Comparison of ENCODE assay signal across 24 mouse cellular contexts in genomic region chr8:121251089-121251488, GRCm38 (mm10).
DNase-seq lines count a peak whose midpoint lies in the region; ATAC-seq lines count a peak whose summit lies in the region.
"Had no signal": no experiment of that assay in that cellular context is flagged by ENCODE, and none has a peak within 500 bp of the region (broad histone marks: within the 10 kb centered on the region; RNA-seq: fewer than 3 reads in every experiment).

No protein-coding gene starts in this region.

- H3K4me2 ChIP-seq in kidney, embryonic 15.5 days, result peak overlapping the region; percentile 8; the same call in 1 of the 2 replicates
- 0 out of 2 replicates have a peak overlapping the region, but pooled peaks have one; percentile 18 for H3K4me2 ChIP-seq in embryonic facial prominence, embryonic 12.5 days (replicated peaks)
- H3K4me2 ChIP-seq in limb, embryonic 13.5 days (replicated peaks), result peak overlapping the region; percentile 17; the same call in 1 of the 2 replicates
- no peak overlapping the region for H3K4me2 ChIP-seq in forebrain, embryonic 12.5 days
- H3K4me2 ChIP-seq: intestine, embryonic 15.5 days; lung, embryonic 14.5 days had no signal

- no peak for DNase-seq in kidney, adult 8-10 months
- DNase-seq in embryo, embryonic 10.5 days (ENCODE audit: low spot score), result peak; percentile 67
- no peak for DNase-seq in spleen, postnatal 14 days (ENCODE audit: low spot score in 2 of 2)
- no peak for DNase-seq in frontal cortex, adult 2 months (ENCODE audit: extremely low spot score in 1 of 2, low spot score in 1 of 2)
- DNase-seq: adrenal gland, postnatal 36 days; cerebellum, adult 9-10 months; forebrain, postnatal 0 days; kidney, postnatal 10 days; left cerebral cortex, postnatal 4 days; lung, embryonic 14.5 days; lung, postnatal 4 days; right cerebral cortex, postnatal 14 days had no signal

- 11% methylated on average over 11 of the region's 11 CpGs for WGBS in kidney, embryonic 15.5 days
- WGBS in embryonic facial prominence, embryonic 12.5 days, result 19% methylated on average over 11 of the region's 11 CpGs
- WGBS in limb, embryonic 13.5 days, result 4% methylated on average over 11 of the region's 11 CpGs
- 59% methylated on average over 11 of the region's 11 CpGs for WGBS in forebrain, embryonic 12.5 days

- peaks cover 56% of the 10 kb centered on the region for H3K27me3 ChIP-seq in kidney, embryonic 15.5 days
- peaks cover 43% of the 10 kb centered on the region; the same call in 1 of the 2 replicates for H3K27me3 ChIP-seq in embryonic facial prominence, embryonic 12.5 days
- peaks cover 86% of the 10 kb centered on the region for H3K27me3 ChIP-seq in limb, embryonic 13.5 days
- H3K27me3 ChIP-seq in forebrain, embryonic 12.5 days, result peaks cover 32% of the 10 kb centered on the region; the same call in 1 of the 2 replicates
- H3K27me3 ChIP-seq: Patski had no signal

- H3K9ac ChIP-seq in kidney, embryonic 15.5 days, result no peak overlapping the region
- H3K9ac ChIP-seq in embryonic facial prominence, embryonic 12.5 days, result no peak overlapping the region
- H3K9ac ChIP-seq in limb, embryonic 13.5 days, result no peak overlapping the region
- H3K9ac ChIP-seq in forebrain, embryonic 12.5 days, result no peak overlapping the region
- H3K9ac ChIP-seq: forebrain, postnatal 0 days; intestine, embryonic 15.5 days; liver, embryonic 14.5 days; lung, embryonic 14.5 days had no signal

- peaks cover 49% of the 10 kb centered on the region for H3K4me1 ChIP-seq in kidney, embryonic 15.5 days
- peaks cover 26% of the 10 kb centered on the region for H3K4me1 ChIP-seq in embryonic facial prominence, embryonic 12.5 days
- H3K4me1 ChIP-seq in limb, embryonic 13.5 days, result peaks cover 17% of the 10 kb centered on the region
- peaks cover 11% of the 10 kb centered on the region; the same call in 1 of the 2 replicates for H3K4me1 ChIP-seq in forebrain, embryonic 12.5 days
- H3K4me1 ChIP-seq: intestine, embryonic 15.5 days had no signal

- no peaks in the 10 kb centered on the region for H3K9me3 ChIP-seq in kidney, embryonic 15.5 days (replicated peaks)
- no peaks in the 10 kb centered on the region for H3K9me3 ChIP-seq in embryonic facial prominence, embryonic 12.5 days
- H3K9me3 ChIP-seq in limb, embryonic 13.5 days, result no peaks in the 10 kb centered on the region
- no peaks in the 10 kb centered on the region for H3K9me3 ChIP-seq in forebrain, embryonic 12.5 days
- H3K9me3 ChIP-seq: forebrain, embryonic 10.5 days; hindbrain, embryonic 10.5 days; intestine, embryonic 15.5 days had no signal

- no peak overlapping the region for H3K27ac ChIP-seq in kidney, embryonic 15.5 days
- no peak overlapping the region for H3K27ac ChIP-seq in embryonic facial prominence, embryonic 12.5 days
- H3K27ac ChIP-seq in limb, embryonic 13.5 days, result no peak overlapping the region
- H3K27ac ChIP-seq in forebrain, embryonic 12.5 days, result no peak overlapping the region
- H3K27ac ChIP-seq: forebrain, embryonic 10.5 days; hindbrain, embryonic 10.5 days; intestine, embryonic 15.5 days; liver, embryonic 14.5 days had no signal

- H3K4me3 ChIP-seq in kidney, embryonic 15.5 days (replicated peaks), result no peak overlapping the region
- no peak overlapping the region for H3K4me3 ChIP-seq in embryonic facial prominence, embryonic 12.5 days
- no peak overlapping the region for H3K4me3 ChIP-seq in limb, embryonic 13.5 days
- no peak overlapping the region for H3K4me3 ChIP-seq in forebrain, embryonic 12.5 days (replicated peaks)
- H3K4me3 ChIP-seq: forebrain, embryonic 10.5 days; hindbrain, embryonic 10.5 days; intestine, embryonic 15.5 days; myocyte had no signal

- peak; percentile 26 for ATAC-seq in kidney, embryonic 15.5 days (replicated peaks; ENCODE audit: low FRiP score)
- no peak for ATAC-seq in embryonic facial prominence, embryonic 12.5 days (ENCODE audit: insufficient number of reproducible peaks, insufficient read depth, low FRiP score, low TSS enrichment)
- no peak for ATAC-seq in limb, embryonic 13.5 days (ENCODE audit: low FRiP score, low read depth)
- no peak for ATAC-seq in forebrain, embryonic 12.5 days (ENCODE audit: low FRiP score)
- ATAC-seq: forebrain, postnatal 0 days; hindbrain, embryonic 16.5 days; intestine, embryonic 15.5 days; midbrain, embryonic 16.5 days; Patski had no signal

- no peaks in the 10 kb centered on the region for H3K36me3 ChIP-seq in kidney, embryonic 15.5 days
- H3K36me3 ChIP-seq in embryonic facial prominence, embryonic 12.5 days, result no peaks in the 10 kb centered on the region
- no peaks in the 10 kb centered on the region for H3K36me3 ChIP-seq in limb, embryonic 13.5 days
- no peaks in the 10 kb centered on the region for H3K36me3 ChIP-seq in forebrain, embryonic 12.5 days (replicated peaks)
- H3K36me3 ChIP-seq: forebrain, embryonic 10.5 days; hindbrain, embryonic 10.5 days; intestine, embryonic 15.5 days had no signal
